Comparison of ENCODE assay signal across 7 mouse cellular contexts in the genomic region with DNA sequence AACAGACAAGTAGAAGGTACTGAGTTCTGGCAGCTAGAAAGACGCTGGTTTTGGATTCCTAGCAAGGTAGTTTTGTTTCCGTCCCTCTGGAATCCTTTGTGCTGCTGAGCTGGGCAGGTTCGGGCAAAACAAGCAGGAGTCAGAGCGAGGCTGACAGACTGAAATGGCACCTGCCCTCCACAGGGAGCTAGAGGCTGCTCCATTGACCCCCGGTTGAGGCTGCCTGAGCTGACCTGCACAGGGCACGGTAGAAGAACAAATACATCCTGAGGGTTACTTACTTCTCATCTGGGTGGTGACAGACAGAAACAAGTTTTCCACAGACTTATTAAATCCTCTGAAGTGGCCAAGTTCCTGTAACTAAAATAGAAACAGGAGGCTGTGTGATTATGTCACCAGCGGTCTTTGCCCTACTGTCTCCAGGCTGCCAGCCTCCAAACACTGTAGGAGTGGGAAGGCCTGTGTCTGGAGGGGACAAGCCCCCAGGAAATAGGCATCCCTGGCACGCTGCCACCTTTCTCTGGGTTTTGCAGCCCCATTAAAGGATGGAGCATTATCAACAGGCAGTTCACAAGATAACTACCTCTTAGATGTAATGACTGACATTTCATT. TPM values are rescaled to one million over a fixed set of nuclear protein-coding genes. Genes with fewer than 3 reads are reported as not detected.
A peak's percentile ranks its signal among the peaks of the same experiment; 100 is the strongest.
DNase-seq lines count a peak whose midpoint lies in the region; ATAC-seq and TF ChIP-seq lines count a peak whose summit lies in the region.
"Not testable (repeated sequence)": the region's sequence is repeated elsewhere in the genome, so short reads cannot be mapped to it uniquely, and the experiment has no call there.

No protein-coding gene starts in this region.

- 0 out of 2 replicates have a peak, but pooled peaks have one; percentile 43 for ATAC-seq in embryonic facial prominence, embryonic 13.5 days (ENCODE audit: insufficient number of reproducible peaks, insufficient read depth, low FRiP score, low TSS enrichment, low read depth)
- ATAC-seq in forebrain, embryonic 14.5 days, result peak; percentile 38
- 0 out of 2 replicates have a peak, but pooled peaks have one; percentile 46 for ATAC-seq in heart, embryonic 11.5 days (replicated peaks; ENCODE audit: insufficient number of reproducible peaks, low FRiP score, low TSS enrichment)
- ATAC-seq in heart, embryonic 16.5 days (replicated peaks; ENCODE audit: extremely low read depth, insufficient read depth, low FRiP score), result peak; percentile 59
- ATAC-seq in lung, embryonic 14.5 days (ENCODE audit: insufficient read depth), result peak; percentile 42; the same call in 1 of the 2 replicates
- ATAC-seq in neural tube, embryonic 11.5 days (ENCODE audit: insufficient read depth, low FRiP score, low TSS enrichment), result peak; percentile 38; the same call in 1 of the 2 replicates
- ATAC-seq in stomach, postnatal 0 days (ENCODE audit: low FRiP score, low TSS enrichment), result peak; percentile 46; the same call in 1 of the 2 replicates

- not testable (repeated sequence) for H3K9ac ChIP-seq in embryonic facial prominence, embryonic 13.5 days; forebrain, embryonic 14.5 days (ENCODE audit: low read length); heart, embryonic 11.5 days (ENCODE audit: low read depth, low read length); heart, embryonic 16.5 days (ENCODE audit: low read length); lung, embryonic 14.5 days; neural tube, embryonic 11.5 days (ENCODE audit: low read length); stomach, postnatal 0 days (ENCODE audit: low read length)

- not testable (repeated sequence) for H3K4me2 ChIP-seq in embryonic facial prominence, embryonic 13.5 days; forebrain, embryonic 14.5 days (ENCODE audit: low read length); heart, embryonic 11.5 days; heart, embryonic 16.5 days (ENCODE audit: low read depth, low read length); lung, embryonic 14.5 days; neural tube, embryonic 11.5 days (ENCODE audit: low read depth); stomach, postnatal 0 days (replicated peaks; ENCODE audit: low read depth)

- not testable (repeated sequence) for DNase-seq in forebrain, embryonic 14.5 days (ENCODE audit: low spot score); lung, embryonic 14.5 days; neural tube, embryonic 11.5 days (ENCODE audit: low spot score); stomach, postnatal 0 days (ENCODE audit: low spot score)

- TF ChIP-seq EP300 in stomach, postnatal 0 days (optimal IDR thresholded peaks at IDR 0.05), result not testable (repeated sequence)

- not testable (repeated sequence) for H3K27me3 ChIP-seq in embryonic facial prominence, embryonic 13.5 days; forebrain, embryonic 14.5 days (replicated peaks; ENCODE audit: control insufficient read depth, insufficient read depth, low read length); heart, embryonic 11.5 days (ENCODE audit: control insufficient read depth, insufficient read depth, low read length); heart, embryonic 16.5 days (ENCODE audit: control insufficient read depth, insufficient read depth, low read length); lung, embryonic 14.5 days (ENCODE audit: insufficient read depth, low read length); neural tube, embryonic 11.5 days (ENCODE audit: control insufficient read depth, insufficient read depth, low read length); stomach, postnatal 0 days (ENCODE audit: control insufficient read depth, insufficient read depth, low read length)

- H3K4me3 ChIP-seq in embryonic facial prominence, embryonic 13.5 days; forebrain, embryonic 14.5 days (ENCODE audit: low read depth, low read length); heart, embryonic 11.5 days (ENCODE audit: low read depth, low read length); heart, embryonic 16.5 days (ENCODE audit: low read length); lung, embryonic 14.5 days (ENCODE audit: low read depth, low read length); neural tube, embryonic 11.5 days (ENCODE audit: low read depth, low read length); stomach, postnatal 0 days (ENCODE audit: low read depth, low read length): not testable (repeated sequence)

- TF ChIP-seq CTCF in lung, embryonic 14.5 days (IDR thresholded peaks at IDR 0.05; ENCODE audit: low read depth); stomach, postnatal 0 days (IDR thresholded peaks at IDR 0.05; ENCODE audit: low read depth): not testable (repeated sequence)

- not testable (repeated sequence) for H3K36me3 ChIP-seq in embryonic facial prominence, embryonic 13.5 days; forebrain, embryonic 14.5 days (ENCODE audit: control insufficient read depth, insufficient read depth, low read length); heart, embryonic 11.5 days (ENCODE audit: control insufficient read depth, insufficient read depth, low read length); heart, embryonic 16.5 days (ENCODE audit: control insufficient read depth, insufficient read depth); lung, embryonic 14.5 days (ENCODE audit: insufficient read depth); neural tube, embryonic 11.5 days (ENCODE audit: control insufficient read depth, insufficient read depth, low read length); stomach, postnatal 0 days (ENCODE audit: control insufficient read depth, insufficient read depth, low read length)

- not testable (repeated sequence) for H3K4me1 ChIP-seq in embryonic facial prominence, embryonic 13.5 days; forebrain, embryonic 14.5 days (ENCODE audit: control insufficient read depth, insufficient read depth, low read length); heart, embryonic 11.5 days (ENCODE audit: control insufficient read depth, insufficient read depth, low read length); heart, embryonic 16.5 days (ENCODE audit: control insufficient read depth, insufficient read depth, low read length); lung, embryonic 14.5 days (ENCODE audit: insufficient read depth); neural tube, embryonic 11.5 days (ENCODE audit: control insufficient read depth, insufficient read depth, low read length); stomach, postnatal 0 days (replicated peaks; ENCODE audit: control insufficient read depth, insufficient read depth)

- H3K27ac ChIP-seq in embryonic facial prominence, embryonic 13.5 days; forebrain, embryonic 14.5 days (ENCODE audit: low read depth, low read length); heart, embryonic 11.5 days (ENCODE audit: low read depth, low read length); heart, embryonic 16.5 days (ENCODE audit: low read length); lung, embryonic 14.5 days (ENCODE audit: low read depth); neural tube, embryonic 11.5 days (ENCODE audit: low read depth, low read length); stomach, postnatal 0 days (replicated peaks): not testable (repeated sequence)

- H3K9me3 ChIP-seq in embryonic facial prominence, embryonic 13.5 days; forebrain, embryonic 14.5 days (replicated peaks; ENCODE audit: control insufficient read depth, low read length); heart, embryonic 11.5 days (replicated peaks; ENCODE audit: control insufficient read depth, low read length); heart, embryonic 16.5 days (replicated peaks; ENCODE audit: control insufficient read depth, low read length); lung, embryonic 14.5 days (ENCODE audit: low read depth, low read length); neural tube, embryonic 11.5 days (ENCODE audit: control insufficient read depth, low read length); stomach, postnatal 0 days (ENCODE audit: control insufficient read depth, low read length): not testable (repeated sequence)

- WGBS in embryonic facial prominence, embryonic 13.5 days, result no CpG with 5 or more reads among the region's 8 CpGs
- no CpG with 5 or more reads among the region's 8 CpGs for WGBS in forebrain, embryonic 14.5 days
- no CpG with 5 or more reads among the region's 8 CpGs for WGBS in heart, embryonic 11.5 days (ENCODE audit: insufficient replicate concordance)
- WGBS in heart, embryonic 16.5 days, result no CpG with 5 or more reads among the region's 8 CpGs
- no CpG with 5 or more reads among the region's 8 CpGs for WGBS in lung, embryonic 14.5 days
- WGBS in neural tube, embryonic 11.5 days, result no CpG with 5 or more reads among the region's 8 CpGs
- no CpG with 5 or more reads among the region's 8 CpGs for whole genome bisulfite sequencing in stomach, postnatal 0 days

RNA-seq across cellular contexts. Expression of gene Dynlt1b, which starts 48.7 kb away (rescaled TPM):
- polyA plus RNA-seq in embryonic facial prominence, embryonic 13.5 days (2015; fragmentation: Nextera tagmentation; extraction: Ambion mirVana), result 511 and 514 TPM in 2 replicates
- 1,124 and 1,383 TPM in 2 replicates for polyA plus RNA-seq in forebrain, embryonic 14.5 days (2014; fragmentation: Nextera tagmentation; extraction: Ambion mirVana)
- 468 and 486 TPM in 2 replicates for polyA plus RNA-seq in heart, embryonic 11.5 days (2014; fragmentation: Nextera tagmentation; extraction: Ambion mirVana)
- polyA plus RNA-seq in heart, embryonic 16.5 days (2015; fragmentation: Nextera tagmentation; extraction: Ambion mirVana), result 391 and 399 TPM in 2 replicates
- 579 and 584 TPM in 2 replicates for polyA plus RNA-seq in lung, embryonic 14.5 days (2014; fragmentation: Nextera tagmentation; extraction: Ambion mirVana)
- 845 and 923 TPM in 2 replicates for polyA plus RNA-seq in neural tube, embryonic 11.5 days (2014; fragmentation: Nextera tagmentation; extraction: Ambion mirVana)
- polyA plus RNA-seq in stomach, postnatal 0 days (2015; fragmentation: Nextera tagmentation; extraction: Ambion mirVana), result 477 and 484 TPM in 2 replicates
